Mouse (Mus musculus) gastrocnemius, adult 8-10 months (tissue): Measurements from ENCODE around the gene Cdk5rap3. TPM values are rescaled to one million over a fixed set of nuclear protein-coding genes. Genes with fewer than 3 reads are reported as not detected.

Source experiments
- DNase-seq, 2 experiments: peaks; one replicate each; pipeline ENCODE4 v3.0.0; 2022; ENCODE audit warnings: low spot score in 2 of 2
- total RNA-seq, 4 experiments: library from RNA; stranded (reverse); gene quantifications; 2 replicates each; pipeline ENCODE4 v1.2.4; 2022

The Cdk5rap3 gene
- total RNA-seq, 4 experiments from 2014 or later: 23.0 to 30.7 (median 27.9) TPM

- DNase-seq: no peak
Observed at GRCm38 (mm10) chr11:96933562-96934276, 17.4 kb upstream of the Cdk5rap3 start.

GRCm38 (mm10) chr11:96931327-96932062, 15.2 kb upstream of the Cdk5rap3 start:
- no peak for DNase-seq

GRCm38 (mm10) chr11:96929766-96930331, 13.6 kb upstream of the Cdk5rap3 start:
- DNase-seq: no peak

- no peak for DNase-seq
Observed at GRCm38 (mm10) chr11:96929096-96929765, 12.9 kb upstream of the Cdk5rap3 start.

GRCm38 (mm10) chr11:96928691-96929090, 12.4 kb upstream of the Cdk5rap3 start:
- DNase-seq: no peak

GRCm38 (mm10) chr11:96928088-96928487, 11.8 kb upstream of the Cdk5rap3 start, which contains the start of gene Prr15l:
Prr15l (plus strand) TSS chr11:96928104.
- no peak for DNase-seq

- DNase-seq: no peak
Observed at GRCm38 (mm10) chr11:96926587-96926986, 10.3 kb upstream of the Cdk5rap3 start.

GRCm38 (mm10) chr11:96925469-96926148, 9.3 kb upstream of the Cdk5rap3 start:
- DNase-seq: no peak

GRCm38 (mm10) chr11:96924861-96925260, 8.6 kb upstream of the Cdk5rap3 start:
- DNase-seq: no peak

GRCm38 (mm10) chr11:96919003-96919402, 2.7 kb upstream of the Cdk5rap3 start:
- no peak for DNase-seq

- DNase-seq: no peak
Observed at GRCm38 (mm10) chr11:96917415-96917814, 1.1 kb upstream of the Cdk5rap3 start.

- DNase-seq: no peak
Observed at GRCm38 (mm10) chr11:96916885-96917396, 645 bp upstream of the Cdk5rap3 start.

GRCm38 (mm10) chr11:96912682-96913081, 3.6 kb downstream of the Cdk5rap3 start:
- no peak for DNase-seq

- peak; percentile 65 to 69 for DNase-seq
Observed at GRCm38 (mm10) chr11:96910003-96910402, 6.3 kb downstream of the Cdk5rap3 start.

- DNase-seq: no peak
Observed at GRCm38 (mm10) chr11:96908594-96908993, 7.7 kb downstream of the Cdk5rap3 start.

GRCm38 (mm10) chr11:96906431-96907161, 9.7 kb downstream of the Cdk5rap3 start:
- DNase-seq: peak; percentile 73 to 84

GRCm38 (mm10) chr11:96902639-96903635, 13.4 kb downstream of the Cdk5rap3 start:
- DNase-seq: no peak

- DNase-seq: no peak
Observed at GRCm38 (mm10) chr11:96901332-96901731, 15.0 kb downstream of the Cdk5rap3 start.
